Mouse (Mus musculus) intestine, embryonic 15.5 days (tissue): Measurements from ENCODE around the gene Cog5. TPM values are rescaled to one million over a fixed set of nuclear protein-coding genes. Genes with fewer than 3 reads are reported as not detected.
A peak's percentile ranks its signal among the peaks of the same experiment; 100 is the strongest.

Experiments used
- ATAC-seq: fragments of 200-750 bp; cut with Nextera tagmentation; 2 replicates; pipeline ENCODE4 v1.8.0; 2017; ENCODE audit warnings: moderate TSS enrichment, moderate library complexity
- H3K27ac ChIP-seq: fragments of 300-500 bp; sonication (generic); 2 replicates; pipeline ENCODE4 v1.5.1; 2015; ENCODE audit warnings: mild to moderate bottlenecking, inconsistent platforms
- H3K27me3 ChIP-seq: fragments of 300-500 bp; sonication (generic); replicated peaks from 2 replicates; pipeline ENCODE4 v1.6.1; 2015; ENCODE audit warnings: inconsistent platforms
- H3K36me3 ChIP-seq: fragments of 300-500 bp; sonication (generic); 2 replicates; pipeline ENCODE4 v1.6.1; 2015; ENCODE audit warnings: inconsistent platforms
- H3K4me1 ChIP-seq: fragments of 300-500 bp; sonication (generic); replicated peaks from 2 replicates; pipeline ENCODE4 v1.6.1; 2015; ENCODE audit warnings: inconsistent platforms
- H3K4me2 ChIP-seq: fragments of 300-500 bp; sonication (generic); replicated peaks from 2 replicates; pipeline ENCODE4 v1.6.1; 2015; ENCODE audit warnings: mild to moderate bottlenecking, inconsistent platforms
- H3K4me3 ChIP-seq: fragments of 300-500 bp; sonication (generic); replicated peaks from 2 replicates; pipeline ENCODE4 v1.5.1; 2015; ENCODE audit warnings: inconsistent platforms
- H3K9ac ChIP-seq: fragments of 300-500 bp; sonication (generic); 2 replicates; pipeline ENCODE4 v1.6.1; 2015; ENCODE audit warnings: inconsistent platforms
- H3K9me3 ChIP-seq: fragments of 300-500 bp; sonication (generic); 2 replicates; pipeline ENCODE4 v1.6.1; 2016; ENCODE audit warnings: inconsistent platforms
- WGBS: fragments of 180-500 bp; shearing (Covaris S2); methylation state at CpG from one replicate; pipeline ENCODE4 v1.1.7; 2015; 5-methylcytosine and 5-hydroxymethylcytosine counted together
- polyA plus RNA-seq: library from polyadenylated mRNA; unstranded; fragments of >200 nt; fragmentation: Nextera tagmentation; extraction: Ambion mirVana; gene quantifications from 2 replicates; pipeline ENCODE4 v1.2.1, GENCODE M21; 2015

The Cog5 gene
- polyA plus RNA-seq, 1 experiment from 2014 or later = 29.2 TPM

DNA sequence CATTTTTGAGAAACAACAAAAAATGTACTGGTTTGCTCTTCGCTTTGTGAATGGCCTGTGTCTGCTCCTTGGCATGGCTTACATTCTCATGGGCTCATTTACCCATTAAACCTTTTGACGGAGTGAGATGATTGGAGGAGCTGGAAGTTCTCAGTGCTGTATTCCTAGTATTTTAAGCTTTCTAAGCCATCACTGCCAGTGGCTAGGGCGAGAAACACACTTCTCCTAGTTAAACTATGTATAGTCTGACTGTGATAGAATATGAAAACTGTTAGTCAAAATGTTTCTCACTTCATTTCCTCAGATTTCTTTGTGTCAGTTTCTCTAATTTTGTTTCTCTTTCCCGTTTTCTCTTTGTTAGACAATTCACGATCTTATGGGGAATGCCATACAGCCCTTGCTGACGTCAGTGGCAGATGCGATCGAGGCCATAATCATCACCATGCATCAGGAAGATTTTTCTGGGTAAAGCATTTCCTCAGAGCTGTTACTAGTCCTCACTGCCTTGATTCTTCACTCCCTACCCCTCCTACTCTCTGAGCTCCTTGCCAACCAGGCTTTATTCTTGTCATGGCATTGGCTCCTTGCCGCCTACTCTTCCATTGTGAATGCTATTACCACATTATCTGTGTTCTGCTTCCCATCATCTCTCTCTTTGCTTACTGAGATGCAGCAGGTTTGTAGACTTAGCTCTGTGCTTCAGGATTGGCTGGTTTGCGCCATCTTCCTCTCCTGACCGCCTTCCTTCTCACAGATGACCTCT lies 231.4 kb downstream of the Cog5 start:
- no peaks in the 10 kb centered on the region for H3K9me3 ChIP-seq
- H3K4me1 ChIP-seq = no peaks in the 10 kb centered on the region
- no peak overlapping the region for H3K4me3 ChIP-seq
- 93% methylated on average over 11 of the region's 11 CpGs for WGBS
- no peak overlapping the region for H3K9ac ChIP-seq
- H3K27me3 ChIP-seq = no peaks in the 10 kb centered on the region
- H3K4me2 ChIP-seq = no peak overlapping the region
- H3K36me3 ChIP-seq = no peaks in the 10 kb centered on the region
- no peak overlapping the region for H3K27ac ChIP-seq
- ATAC-seq = no peak

DNA sequence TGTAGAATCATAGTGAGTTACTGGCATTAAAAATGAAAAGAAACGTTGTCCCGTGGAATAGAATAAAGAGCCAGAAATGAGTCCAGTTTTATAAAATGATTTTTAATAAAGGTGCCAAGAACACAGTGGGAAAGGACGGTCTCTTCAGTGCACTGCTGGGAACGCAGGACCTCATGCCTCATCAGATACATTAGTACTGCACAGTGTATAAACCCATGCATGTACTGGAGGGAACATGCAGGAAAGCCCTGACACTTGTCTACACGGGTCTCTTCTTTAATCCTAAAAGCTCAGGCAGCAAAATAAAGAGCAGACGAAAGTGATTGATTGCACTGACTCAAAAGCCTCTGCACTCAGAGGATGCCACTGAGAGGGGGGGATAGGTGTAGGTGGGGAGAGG lies 236.0 kb downstream of the Cog5 start:
- Histone ChIP-seq H3K27ac (no peak overlapping the region), H3K27me3 (no peaks in the 10 kb centered on the region), H3K4me2 (no peak overlapping the region), H3K4me3 (no peak overlapping the region), H3K9ac (no peak overlapping the region), H3K36me3 (no peaks in the 10 kb centered on the region), H3K9me3 (no peaks in the 10 kb centered on the region), H3K4me1 (0 out of 2 replicates have a peak, but pooled peaks cover 3% of the 10 kb centered on the region)
- 65% methylated on average over 6 of the region's 6 CpGs for WGBS
- no peak for ATAC-seq

DNA sequence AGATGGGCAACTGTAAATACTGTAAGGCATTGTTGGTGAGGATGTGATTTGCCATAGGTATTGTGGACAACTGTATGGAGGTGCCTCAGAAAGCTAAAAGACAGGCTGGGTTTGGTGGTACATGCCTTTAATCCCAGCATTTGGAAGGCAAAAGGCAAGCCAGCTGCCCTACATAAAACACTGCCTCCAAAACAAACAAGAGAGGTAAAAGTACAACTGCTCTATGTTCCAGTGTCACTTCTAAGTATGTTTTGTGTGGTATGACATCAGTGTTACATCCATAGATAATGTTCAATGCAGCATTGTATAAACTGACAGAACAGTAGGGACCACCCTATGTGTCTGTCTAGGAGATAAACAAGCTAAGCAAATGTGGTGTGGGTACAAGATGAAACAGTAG lies 237.4 kb downstream of the Cog5 start:
- Histone ChIP-seq H3K4me2 (no peak overlapping the region), H3K9ac (no peak overlapping the region), H3K4me1 (0 out of 2 replicates have a peak, but pooled peaks cover 7% of the 10 kb centered on the region), H3K36me3 (no peaks in the 10 kb centered on the region), H3K27me3 (no peaks in the 10 kb centered on the region), H3K27ac (no peak overlapping the region), H3K9me3 (no peaks in the 10 kb centered on the region), H3K4me3 (no peak overlapping the region)
- ATAC-seq = no peak

- no peak overlapping the region for H3K4me3 ChIP-seq
Observed at GRCm38 (mm10) chr12:31892771-31893170, 238.1 kb downstream of the Cog5 start.

DNA sequence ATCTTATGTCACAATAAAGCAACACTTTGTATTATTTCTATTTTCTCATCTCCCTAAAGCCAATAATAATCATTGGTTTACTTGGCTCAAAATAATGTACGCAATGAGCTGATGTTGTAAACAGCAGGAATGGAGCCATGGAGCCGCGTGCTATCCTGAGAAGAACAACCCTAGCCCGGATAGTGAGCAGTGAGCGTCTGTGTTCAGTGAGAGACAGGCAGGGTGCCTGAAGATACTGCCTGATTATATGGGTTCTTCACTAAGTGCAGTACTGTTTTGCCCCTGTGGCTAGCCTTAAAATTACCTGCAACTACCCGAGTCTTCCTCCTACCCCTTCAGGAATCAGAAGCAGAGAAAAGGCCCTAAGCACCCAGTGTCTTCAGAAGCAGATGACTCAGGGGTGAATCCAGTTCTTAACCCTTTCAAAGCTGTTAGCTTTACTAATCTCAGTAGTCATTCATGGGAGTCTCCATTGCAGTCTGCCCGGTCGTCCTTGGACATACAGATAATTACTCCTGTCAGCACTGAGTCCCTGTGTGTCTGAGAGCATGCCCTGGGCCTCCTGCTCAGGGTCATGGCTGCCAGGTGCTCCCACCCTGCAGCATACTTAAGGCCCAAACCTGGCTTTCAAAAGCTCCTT lies 240.5 kb downstream of the Cog5 start:
- Histone ChIP-seq H3K9ac (no peak overlapping the region), H3K36me3 (no peaks in the 10 kb centered on the region), H3K27me3 (no peaks in the 10 kb centered on the region), H3K4me2 (no peak overlapping the region), H3K4me3 (no peak overlapping the region), H3K4me1 (0 out of 2 replicates have a peak, but pooled peaks cover 7% of the 10 kb centered on the region), H3K9me3 (no peaks in the 10 kb centered on the region), H3K27ac (no peak overlapping the region)
- ATAC-seq = peak; percentile 66
- WGBS = 43% methylated on average over 8 of the region's 8 CpGs

More at GRCm38 (mm10) chr12:31892771-31893170, 238.1 kb downstream of the Cog5 start:
- H3K27ac ChIP-seq = no peak overlapping the region
- no peak for ATAC-seq
- WGBS = 88% methylated on average over 7 of the region's 7 CpGs
- no peaks in the 10 kb centered on the region for H3K36me3 ChIP-seq
- no peaks in the 10 kb centered on the region for H3K27me3 ChIP-seq
- no peak overlapping the region for H3K4me2 ChIP-seq
- 0 out of 2 replicates have a peak, but pooled peaks cover 7% of the 10 kb centered on the region for H3K4me1 ChIP-seq
- no peaks in the 10 kb centered on the region for H3K9me3 ChIP-seq
- H3K9ac ChIP-seq = no peak overlapping the region

DNA sequence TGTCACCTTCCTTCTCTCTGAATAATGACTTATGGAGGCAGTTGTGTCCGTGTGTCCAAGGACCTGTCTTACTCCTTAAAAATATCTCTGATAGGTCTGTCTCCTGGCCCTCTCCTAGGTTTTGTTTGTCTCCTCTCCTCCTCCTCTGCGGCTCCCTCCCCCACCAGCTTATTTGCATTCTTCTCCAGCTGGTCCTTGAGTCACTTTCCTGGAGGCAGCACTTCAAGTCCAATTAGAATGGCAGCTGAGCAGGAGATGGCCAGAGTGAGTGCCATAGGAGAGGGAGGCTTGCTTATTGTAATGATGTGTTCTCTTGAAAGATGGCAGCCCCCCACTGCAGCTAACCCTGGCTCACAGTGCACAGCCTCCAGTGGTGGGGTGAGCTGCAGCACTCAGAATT lies 241.2 kb downstream of the Cog5 start:
- Histone ChIP-seq H3K27me3 (no peaks in the 10 kb centered on the region), H3K27ac (no peak overlapping the region), H3K4me3 (no peak overlapping the region), H3K36me3 (no peaks in the 10 kb centered on the region), H3K9me3 (no peaks in the 10 kb centered on the region), H3K4me2 (no peak overlapping the region), H3K9ac (no peak overlapping the region), H3K4me1 (0 out of 2 replicates have a peak, but pooled peaks cover 7% of the 10 kb centered on the region)
- ATAC-seq = no peak
- 21% methylated on average over 2 of the region's 2 CpGs for WGBS

- H3K4me1 ChIP-seq = 0 out of 2 replicates have a peak, but pooled peaks cover 7% of the 10 kb centered on the region
- H3K9ac ChIP-seq = no peak overlapping the region
- no peak overlapping the region for H3K4me3 ChIP-seq
- ATAC-seq = no peak
- no peaks in the 10 kb centered on the region for H3K36me3 ChIP-seq
- H3K4me2 ChIP-seq = no peak overlapping the region
- 54% methylated on average over 5 of the region's 5 CpGs for WGBS
- H3K27ac ChIP-seq = no peak overlapping the region
- H3K9me3 ChIP-seq = no peaks in the 10 kb centered on the region
- no peaks in the 10 kb centered on the region for H3K27me3 ChIP-seq
Observed at GRCm38 (mm10) chr12:31896295-31896694, 241.6 kb downstream of the Cog5 start.

GRCm38 (mm10) chr12:31896986-31897385 lies 242.3 kb downstream of the Cog5 start:
- no peak for ATAC-seq
- no peak overlapping the region for H3K4me3 ChIP-seq
- no peaks in the 10 kb centered on the region for H3K9me3 ChIP-seq
- 67% methylated on average over 8 of the region's 8 CpGs for WGBS
- 0 out of 2 replicates have a peak, but pooled peaks cover 7% of the 10 kb centered on the region for H3K4me1 ChIP-seq
- H3K36me3 ChIP-seq = no peaks in the 10 kb centered on the region
- no peak overlapping the region for H3K9ac ChIP-seq
- H3K27ac ChIP-seq = no peak overlapping the region
- H3K4me2 ChIP-seq = no peak overlapping the region
- no peaks in the 10 kb centered on the region for H3K27me3 ChIP-seq

- H3K36me3 ChIP-seq = no peaks in the 10 kb centered on the region
- no peak overlapping the region for H3K9ac ChIP-seq
- no peaks in the 10 kb centered on the region for H3K9me3 ChIP-seq
- H3K4me2 ChIP-seq = no peak overlapping the region
- H3K4me3 ChIP-seq = no peak overlapping the region
- H3K27ac ChIP-seq = no peak overlapping the region
- H3K4me1 ChIP-seq = 0 out of 2 replicates have a peak, but pooled peaks cover 7% of the 10 kb centered on the region
- WGBS = 77% methylated on average over 7 of the region's 7 CpGs
- no peak for ATAC-seq
- no peaks in the 10 kb centered on the region for H3K27me3 ChIP-seq
Observed at GRCm38 (mm10) chr12:31897456-31897855, 242.8 kb downstream of the Cog5 start.

GRCm38 (mm10) chr12:31900391-31900914 lies 245.8 kb downstream of the Cog5 start:
- ATAC-seq = no peak
- Histone ChIP-seq H3K9ac (no peak overlapping the region), H3K9me3 (no peaks in the 10 kb centered on the region), H3K4me3 (no peak overlapping the region), H3K36me3 (no peaks in the 10 kb centered on the region), H3K27ac (no peak overlapping the region), H3K4me1 (0 out of 2 replicates have a peak, but pooled peaks cover 6% of the 10 kb centered on the region), H3K27me3 (no peaks in the 10 kb centered on the region), H3K4me2 (no peak overlapping the region)
- 83% methylated on average over 4 of the region's 4 CpGs for WGBS

- Histone ChIP-seq H3K9ac (no peak overlapping the region), H3K4me1 (no peaks in the 10 kb centered on the region), H3K36me3 (no peaks in the 10 kb centered on the region), H3K4me2 (no peak overlapping the region), H3K4me3 (no peak overlapping the region), H3K27ac (no peak overlapping the region), H3K27me3 (no peaks in the 10 kb centered on the region), H3K9me3 (no peaks in the 10 kb centered on the region)
- no peak for ATAC-seq
- 57% methylated on average over 6 of the region's 6 CpGs for WGBS
Observed at GRCm38 (mm10) chr12:31905696-31906551, 251.3 kb downstream of the Cog5 start.

GRCm38 (mm10) chr12:31907436-31907835 lies 252.8 kb downstream of the Cog5 start:
- H3K4me2 ChIP-seq = no peak overlapping the region
- no peaks in the 10 kb centered on the region for H3K27me3 ChIP-seq
- no peaks in the 10 kb centered on the region for H3K36me3 ChIP-seq
- H3K27ac ChIP-seq = no peak overlapping the region
- H3K4me3 ChIP-seq = no peak overlapping the region
- no peak for ATAC-seq
- H3K9me3 ChIP-seq = no peaks in the 10 kb centered on the region
- H3K4me1 ChIP-seq = no peaks in the 10 kb centered on the region
- H3K9ac ChIP-seq = no peak overlapping the region
- WGBS = 95% methylated on average over 2 of the region's 2 CpGs
